Mouse (Mus musculus): ENCODE results near the gene Zbtb21. TPM values are rescaled to one million over a fixed set of nuclear protein-coding genes. Genes with fewer than 3 reads are reported as not detected.

Gene Zbtb21
- polyA plus RNA-seq, 1 experiment = 11.1 TPM

DNA sequence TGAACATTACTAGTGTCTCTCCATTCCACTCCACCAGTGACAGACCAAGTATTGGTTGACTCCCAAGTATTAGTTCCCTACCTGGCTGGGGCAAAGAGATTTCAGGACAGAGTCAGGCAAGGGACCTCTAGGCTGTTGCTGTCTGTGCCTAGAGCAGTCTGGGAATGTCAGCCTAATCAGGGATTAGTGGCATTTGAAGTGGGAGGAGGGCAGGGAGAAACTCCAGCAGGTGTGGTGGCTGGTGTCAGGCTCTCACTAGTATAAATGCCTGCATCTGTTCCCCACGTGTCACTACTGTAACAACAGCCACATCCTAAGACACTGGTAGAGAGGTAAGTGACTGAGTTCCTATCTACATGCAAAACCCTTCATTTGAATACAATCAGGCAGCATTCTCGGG is 42.6 kb downstream of the Zbtb21 start:
- Histone ChIP-seq H3K27me3 (ENCODE audit: control insufficient read depth, insufficient read depth, low read length) (no peaks in the 10 kb centered on the region), H3K36me3 (ENCODE audit: control insufficient read depth, insufficient read depth, low read length) (no peaks in the 10 kb centered on the region), H3K4me1 (ENCODE audit: control insufficient read depth, insufficient read depth, insufficient read length) (peaks cover 6% of the 10 kb centered on the region), H3K27ac (ENCODE audit: insufficient read depth, low read length) (no peak overlapping the region), H3K4me3 (ENCODE audit: extremely low read depth, insufficient read depth, insufficient read length) (no peak overlapping the region)
- DNase-seq (ENCODE audit: low read depth in 1 of 2, low spot score in 2 of 2) = no peak
- no peak for TF ChIP-seq CTCF (IDR thresholded peaks at IDR 0.05; ENCODE audit: extremely low read depth, insufficient read depth, insufficient read length, insufficient replicate concordance)
- TF ChIP-seq POLR2A (IDR thresholded peaks at IDR 0.05; ENCODE audit: low read depth, low read length) = no peak
- whole genome bisulfite sequencing = 63% methylated on average over 2 of the region's 2 CpGs

DNA sequence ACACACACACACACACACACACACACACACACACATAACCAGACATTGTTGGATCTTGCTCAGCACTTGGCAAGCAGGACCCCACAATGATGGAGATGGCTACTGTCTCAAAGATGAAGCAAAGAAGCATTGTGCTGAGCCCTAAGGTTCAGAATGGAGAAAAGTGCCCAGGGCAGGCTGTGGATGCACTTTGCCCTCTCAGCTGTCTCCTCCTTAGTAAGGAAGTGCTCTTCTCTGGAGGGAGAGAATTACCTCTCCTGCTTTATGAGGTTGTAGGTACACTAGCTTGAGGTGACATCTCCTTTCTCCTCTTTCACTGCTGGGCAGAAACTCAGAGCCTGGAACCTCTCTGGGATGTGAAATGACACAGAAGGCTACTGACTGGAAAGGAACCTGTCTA is 49.5 kb downstream of the Zbtb21 start:
- TF ChIP-seq POLR2A (IDR thresholded peaks at IDR 0.05; ENCODE audit: low read depth, low read length) (no peak), CTCF (IDR thresholded peaks at IDR 0.05; ENCODE audit: extremely low read depth, insufficient read depth, insufficient read length, insufficient replicate concordance) (no peak)
- no peak for DNase-seq (ENCODE audit: low read depth in 1 of 2, low spot score in 2 of 2)

DNA sequence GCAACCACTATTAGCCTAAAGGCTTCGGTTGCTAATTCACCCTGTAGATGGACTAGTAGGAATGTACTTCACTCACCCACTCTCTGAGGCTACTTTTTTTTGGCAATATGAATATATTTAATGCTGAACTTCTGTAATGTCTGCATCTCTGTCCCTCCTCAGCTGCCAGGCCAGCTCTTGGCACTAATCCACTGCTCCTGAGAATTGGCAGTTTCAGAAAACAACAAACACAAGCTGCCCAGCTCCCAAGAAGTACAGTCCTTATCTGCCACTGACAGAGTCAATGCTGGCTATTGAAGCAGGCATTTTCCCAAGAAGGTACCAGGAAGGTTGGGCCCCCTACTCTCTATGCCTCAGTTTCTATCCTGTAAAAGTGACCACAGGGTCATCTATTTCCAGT is 53.1 kb downstream of the Zbtb21 start:
- no peaks in the 10 kb centered on the region for H3K4me1 ChIP-seq (ENCODE audit: control insufficient read depth, insufficient read depth, insufficient read length)
- no peaks in the 10 kb centered on the region for H3K27me3 ChIP-seq (ENCODE audit: control insufficient read depth, insufficient read depth, low read length)
- H3K4me3 ChIP-seq (ENCODE audit: extremely low read depth, insufficient read depth, insufficient read length) = no peak overlapping the region
- H3K27ac ChIP-seq (ENCODE audit: insufficient read depth, low read length) = no peak overlapping the region
- TF ChIP-seq POLR2A (IDR thresholded peaks at IDR 0.05; ENCODE audit: low read depth, low read length) = no peak
- TF ChIP-seq CTCF (IDR thresholded peaks at IDR 0.05; ENCODE audit: extremely low read depth, insufficient read depth, insufficient read length, insufficient replicate concordance) = no peak
- DNase-seq (ENCODE audit: low read depth in 1 of 2, low spot score in 2 of 2) = no peak
- no peaks in the 10 kb centered on the region for H3K36me3 ChIP-seq (ENCODE audit: control insufficient read depth, insufficient read depth, low read length)
- WGBS = 86% methylated on average over 1 of the region's 1 CpGs

More for the DNA sequence above, 49.5 kb downstream of the Zbtb21 start:
- Histone ChIP-seq H3K36me3 (ENCODE audit: control insufficient read depth, insufficient read depth, low read length) (no peaks in the 10 kb centered on the region), H3K27me3 (ENCODE audit: control insufficient read depth, insufficient read depth, low read length) (no peaks in the 10 kb centered on the region), H3K27ac (ENCODE audit: insufficient read depth, low read length) (no peak overlapping the region), H3K4me3 (ENCODE audit: extremely low read depth, insufficient read depth, insufficient read length) (no peak overlapping the region), H3K4me1 (ENCODE audit: control insufficient read depth, insufficient read depth, insufficient read length) (no peaks in the 10 kb centered on the region)

DNA sequence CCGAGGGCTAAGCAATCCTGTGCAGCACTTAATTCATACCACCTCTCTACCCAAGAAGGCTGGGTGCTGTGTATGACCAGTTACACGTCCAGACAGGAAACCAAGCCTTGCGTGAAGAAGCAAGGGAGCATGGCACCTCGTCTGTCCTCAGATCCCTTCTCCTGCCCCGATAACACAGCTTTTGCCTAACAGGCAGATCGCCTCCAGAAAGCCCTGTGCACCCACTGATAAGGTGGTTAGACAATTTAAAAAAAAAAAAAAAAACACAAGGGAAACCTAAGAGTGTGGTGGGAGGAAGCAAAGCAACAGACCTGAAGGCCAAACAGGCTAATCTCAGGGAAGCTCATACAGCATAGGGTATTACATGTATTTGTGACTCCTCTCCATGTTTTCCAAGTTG is 54.9 kb downstream of the Zbtb21 start:
- DNase-seq (ENCODE audit: low read depth in 1 of 2, low spot score in 2 of 2) = no peak
- no peak overlapping the region for H3K27ac ChIP-seq (ENCODE audit: insufficient read depth, low read length)

DNA sequence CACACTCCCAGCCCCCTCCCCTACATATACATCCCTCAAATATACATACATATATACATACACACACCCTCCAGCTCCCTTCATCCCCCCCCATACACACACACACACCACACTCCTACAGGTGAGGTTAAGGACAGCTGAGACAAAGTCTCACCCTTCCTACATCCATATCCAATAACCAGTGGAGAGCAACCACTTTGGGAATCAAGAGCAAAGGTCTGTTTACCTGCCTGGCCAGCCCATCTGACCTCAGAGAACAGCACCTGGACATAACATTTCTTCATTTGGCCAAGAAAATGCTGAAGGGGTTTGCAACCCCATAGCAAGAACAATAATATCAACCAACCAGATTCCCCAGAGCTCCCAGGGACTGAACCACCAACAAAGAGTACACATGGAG is 56.1 kb downstream of the Zbtb21 start:
- no peaks in the 10 kb centered on the region for H3K4me1 ChIP-seq (ENCODE audit: control insufficient read depth, insufficient read depth, insufficient read length)
- no peak overlapping the region for H3K27ac ChIP-seq (ENCODE audit: insufficient read depth, low read length)
- no peaks in the 10 kb centered on the region for H3K27me3 ChIP-seq (ENCODE audit: control insufficient read depth, insufficient read depth, low read length)
- TF ChIP-seq CTCF (IDR thresholded peaks at IDR 0.05; ENCODE audit: extremely low read depth, insufficient read depth, insufficient read length, insufficient replicate concordance) = no peak
- TF ChIP-seq POLR2A (IDR thresholded peaks at IDR 0.05; ENCODE audit: low read depth, low read length) = no peak
- H3K36me3 ChIP-seq (ENCODE audit: control insufficient read depth, insufficient read depth, low read length) = no peaks in the 10 kb centered on the region
- H3K4me3 ChIP-seq (ENCODE audit: extremely low read depth, insufficient read depth, insufficient read length) = no peak overlapping the region
- no peak for DNase-seq (ENCODE audit: low read depth in 1 of 2, low spot score in 2 of 2)

More for the DNA sequence above, 54.9 kb downstream of the Zbtb21 start:
- H3K36me3 ChIP-seq (ENCODE audit: control insufficient read depth, insufficient read depth, low read length) = no peaks in the 10 kb centered on the region
- H3K4me3 ChIP-seq (ENCODE audit: extremely low read depth, insufficient read depth, insufficient read length) = no peak overlapping the region
- no peaks in the 10 kb centered on the region for H3K27me3 ChIP-seq (ENCODE audit: control insufficient read depth, insufficient read depth, low read length)
- WGBS = 84% methylated on average over 6 of the region's 6 CpGs
- TF ChIP-seq CTCF (IDR thresholded peaks at IDR 0.05; ENCODE audit: extremely low read depth, insufficient read depth, insufficient read length, insufficient replicate concordance) = no peak
- no peaks in the 10 kb centered on the region for H3K4me1 ChIP-seq (ENCODE audit: control insufficient read depth, insufficient read depth, insufficient read length)

DNA sequence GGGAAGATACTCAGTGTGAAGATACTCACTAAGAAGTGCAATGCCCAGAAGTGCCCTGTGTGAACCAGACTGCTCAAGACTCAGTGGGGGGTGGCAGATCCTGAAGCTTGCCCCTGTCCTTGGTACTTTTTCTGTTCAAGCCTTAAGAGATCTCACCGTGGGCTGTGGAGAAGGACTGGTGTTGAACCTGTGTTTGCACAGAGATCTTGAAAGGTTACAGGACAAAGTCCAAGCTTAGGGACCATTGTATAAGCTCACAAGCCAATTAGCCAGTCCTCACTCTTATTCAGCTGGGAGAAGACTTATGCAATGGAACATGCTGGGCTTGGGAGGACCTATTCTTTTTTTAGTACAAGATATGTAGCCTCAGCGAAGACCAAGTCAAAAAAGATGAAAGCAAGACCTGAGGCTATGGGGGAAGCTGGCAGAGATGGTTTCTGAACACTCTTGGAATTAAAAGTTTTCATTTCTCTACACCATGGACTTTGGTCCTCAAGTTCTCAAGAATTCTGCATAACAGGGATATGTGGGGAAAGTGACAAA is 56.9 kb downstream of the Zbtb21 start:
- no peak for TF ChIP-seq CTCF (IDR thresholded peaks at IDR 0.05; ENCODE audit: extremely low read depth, insufficient read depth, insufficient read length, insufficient replicate concordance)
- TF ChIP-seq POLR2A (IDR thresholded peaks at IDR 0.05; ENCODE audit: low read depth, low read length) = no peak
- DNase-seq (ENCODE audit: low read depth in 1 of 2, low spot score in 2 of 2) = no peak
- WGBS = 85% methylated on average over 2 of the region's 2 CpGs

DNA sequence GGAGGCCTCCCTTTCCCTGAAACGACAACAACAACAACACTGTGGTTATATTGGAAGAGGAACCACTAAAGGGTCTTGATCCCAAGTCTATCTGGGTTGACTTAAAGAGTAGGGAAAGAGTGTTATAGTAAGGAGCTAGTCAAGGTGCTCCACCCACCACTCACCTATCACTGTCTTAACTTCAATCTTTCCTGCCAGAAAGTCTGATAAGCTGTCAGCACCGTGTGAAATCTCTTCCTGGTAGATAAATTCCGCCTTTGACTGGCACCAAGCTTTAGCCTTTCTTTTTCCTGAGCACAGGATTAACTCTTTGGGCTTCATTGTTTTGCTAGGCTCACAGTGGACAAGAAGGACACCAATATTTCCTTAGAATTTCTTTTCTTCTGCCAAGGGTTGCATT is 58.4 kb downstream of the Zbtb21 start:
- no peaks in the 10 kb centered on the region for H3K36me3 ChIP-seq (ENCODE audit: control insufficient read depth, insufficient read depth, low read length)
- DNase-seq (ENCODE audit: low read depth in 1 of 2, low spot score in 2 of 2) = no peak
- TF ChIP-seq CTCF (IDR thresholded peaks at IDR 0.05; ENCODE audit: extremely low read depth, insufficient read depth, insufficient read length, insufficient replicate concordance) (no peak), POLR2A (IDR thresholded peaks at IDR 0.05; ENCODE audit: low read depth, low read length) (no peak)
- no peak overlapping the region for H3K4me3 ChIP-seq (ENCODE audit: extremely low read depth, insufficient read depth, insufficient read length)
- no peaks in the 10 kb centered on the region for H3K4me1 ChIP-seq (ENCODE audit: control insufficient read depth, insufficient read depth, insufficient read length)
- H3K27me3 ChIP-seq (ENCODE audit: control insufficient read depth, insufficient read depth, low read length) = no peaks in the 10 kb centered on the region
- 75% methylated on average over 3 of the region's 3 CpGs for WGBS
- H3K27ac ChIP-seq (ENCODE audit: insufficient read depth, low read length) = no peak overlapping the region

More for the DNA sequence above, 56.9 kb downstream of the Zbtb21 start:
- no peak overlapping the region for H3K4me3 ChIP-seq (ENCODE audit: extremely low read depth, insufficient read depth, insufficient read length)
- H3K36me3 ChIP-seq (ENCODE audit: control insufficient read depth, insufficient read depth, low read length) = no peaks in the 10 kb centered on the region
- H3K27ac ChIP-seq (ENCODE audit: insufficient read depth, low read length) = no peak overlapping the region
- no peaks in the 10 kb centered on the region for H3K4me1 ChIP-seq (ENCODE audit: control insufficient read depth, insufficient read depth, insufficient read length)
- H3K27me3 ChIP-seq (ENCODE audit: control insufficient read depth, insufficient read depth, low read length) = no peaks in the 10 kb centered on the region
